9 mouse cellular contexts compared by ENCODE assay signal in the genomic region with DNA sequence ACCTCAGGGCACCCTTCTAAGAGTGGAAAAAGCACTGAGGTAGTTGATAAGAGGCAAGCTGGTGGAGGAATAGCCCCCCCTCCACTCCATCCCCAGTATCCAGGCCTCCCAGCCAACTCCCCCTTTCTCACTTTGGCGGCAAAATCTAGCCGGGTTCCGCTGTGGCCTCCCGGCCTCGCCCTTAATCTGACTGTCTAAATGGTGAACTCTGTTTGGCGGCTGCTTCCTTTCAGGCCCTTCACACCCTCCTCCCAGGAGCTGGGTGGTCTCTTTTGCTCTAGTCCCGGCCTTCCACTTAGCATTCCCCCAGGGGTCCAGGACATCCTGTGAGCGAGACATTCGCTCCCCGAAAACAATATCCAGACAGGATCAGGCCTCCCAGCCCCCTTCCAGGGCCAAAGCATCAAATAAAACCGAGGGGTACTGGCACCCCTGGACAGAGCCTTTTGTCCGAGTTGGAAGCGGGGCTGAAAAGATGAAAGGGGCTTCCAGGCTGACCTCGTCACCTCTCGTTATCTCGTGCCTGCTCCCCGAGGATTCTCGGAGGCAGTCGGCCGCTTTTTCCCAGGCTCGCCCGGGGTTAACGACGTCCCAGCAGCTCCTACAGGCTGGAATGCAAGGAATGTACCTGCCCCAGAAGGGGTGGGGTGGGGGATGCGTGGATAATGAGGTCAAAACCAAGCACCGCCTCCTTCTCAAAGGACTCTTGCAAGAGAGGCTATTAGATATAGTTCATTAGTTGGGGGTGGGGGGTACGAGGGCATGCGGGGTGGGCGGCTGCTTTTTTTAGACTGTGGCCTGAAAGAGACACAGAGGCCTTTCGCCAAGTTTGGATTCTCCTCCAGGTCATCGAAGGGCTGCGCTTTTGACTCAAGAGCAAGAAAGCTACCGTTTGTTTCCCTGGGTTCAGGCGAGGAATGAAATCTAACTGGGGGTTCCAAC. TPM values are rescaled to one million over a fixed set of nuclear protein-coding genes. Genes with fewer than 3 reads are reported as not detected.
DNase-seq lines count a peak whose midpoint lies in the region; ATAC-seq and TF ChIP-seq lines count a peak whose summit lies in the region.
"Had no signal": no experiment of that assay in that cellular context is flagged by ENCODE, and none has a peak within 500 bp of the region (broad histone marks: within the 10 kb centered on the region; RNA-seq: fewer than 3 reads in every experiment).

No protein-coding gene starts in this region.

- H3K27me3 ChIP-seq in forebrain, embryonic 15.5 days, result no peaks in the 10 kb centered on the region
- no peaks in the 10 kb centered on the region for H3K27me3 ChIP-seq in kidney, embryonic 14.5 days (ENCODE audit: control insufficient read depth, insufficient read depth, low read length)
- no peaks in the 10 kb centered on the region for H3K27me3 ChIP-seq in lung, postnatal 0 days (replicated peaks; ENCODE audit: insufficient read depth, low read length)
- H3K27me3 ChIP-seq in testis, adult 2 months (ENCODE audit: control insufficient read depth, insufficient read depth, low read length), result no peaks in the 10 kb centered on the region
- H3K27me3 ChIP-seq: megakaryocyte, embryonic 14.5 days had no signal

- H3K27ac ChIP-seq in forebrain, embryonic 15.5 days (replicated peaks), result no peak overlapping the region
- peak overlapping the region; percentile 84 for H3K27ac ChIP-seq in kidney, embryonic 14.5 days (ENCODE audit: low read depth, low read length)
- peak overlapping the region; percentile 85 for H3K27ac ChIP-seq in lung, postnatal 0 days (ENCODE audit: low read length)
- H3K27ac ChIP-seq in testis, adult 2 months (ENCODE audit: control insufficient read depth, insufficient read depth, low read depth, low read length), result no peak overlapping the region

- ATAC-seq in forebrain, embryonic 15.5 days (replicated peaks), result no peak
- ATAC-seq in kidney, embryonic 14.5 days (ENCODE audit: low FRiP score, low TSS enrichment), result peak; percentile 87
- ATAC-seq in lung, postnatal 0 days, result peak; percentile 88
- no peak for ATAC-seq in activated CD4-positive, CD25-positive, alpha-beta regulatory T cell, adult 4 months

- H3K4me3 ChIP-seq in forebrain, embryonic 15.5 days, result no peak overlapping the region
- peak overlapping the region; percentile 9; the same call in 1 of the 2 replicates for H3K4me3 ChIP-seq in kidney, embryonic 14.5 days (ENCODE audit: low read length)
- no peak overlapping the region for H3K4me3 ChIP-seq in lung, postnatal 0 days (ENCODE audit: low read depth, low read length)
- H3K4me3 ChIP-seq in testis, adult 2 months (ENCODE audit: control insufficient read depth, low read depth, low read length), result peak overlapping the region; percentile 46
- H3K4me3 ChIP-seq: megakaryocyte, embryonic 14.5 days had no signal

- no peaks in the 10 kb centered on the region for H3K36me3 ChIP-seq in forebrain, embryonic 15.5 days
- H3K36me3 ChIP-seq in kidney, embryonic 14.5 days (ENCODE audit: control insufficient read depth, insufficient read depth, low read length), result no peaks in the 10 kb centered on the region
- no peaks in the 10 kb centered on the region for H3K36me3 ChIP-seq in lung, postnatal 0 days (ENCODE audit: insufficient read depth, low read length)
- no peaks in the 10 kb centered on the region for H3K36me3 ChIP-seq in testis, adult 2 months (ENCODE audit: control insufficient read depth, insufficient read depth, low read length)

- peak; percentile 61 for TF ChIP-seq CTCF in lung, postnatal 0 days (IDR thresholded peaks at IDR 0.05)
- no peak for TF ChIP-seq CTCF in testis, adult 2 months (IDR thresholded peaks at IDR 0.05; ENCODE audit: control insufficient read depth, insufficient read depth, insufficient replicate concordance, low read depth, low read length)

- peaks cover 12% of the 10 kb centered on the region for H3K4me1 ChIP-seq in forebrain, embryonic 15.5 days
- peaks cover 13% of the 10 kb centered on the region for H3K4me1 ChIP-seq in kidney, embryonic 14.5 days (ENCODE audit: control insufficient read depth, insufficient read depth, low read length)
- H3K4me1 ChIP-seq in lung, postnatal 0 days (ENCODE audit: insufficient read depth, low read depth, low read length), result peaks cover 10% of the 10 kb centered on the region; the same call in 1 of the 2 replicates
- peaks cover 14% of the 10 kb centered on the region for H3K4me1 ChIP-seq in testis, adult 2 months (ENCODE audit: control insufficient read depth, insufficient read depth, low read length)

- peak overlapping the region; percentile 31 for H3K4me2 ChIP-seq in forebrain, embryonic 15.5 days (replicated peaks)
- H3K4me2 ChIP-seq in kidney, embryonic 14.5 days (replicated peaks; ENCODE audit: low read depth, low read length), result peak overlapping the region; percentile 32
- H3K4me2 ChIP-seq in lung, postnatal 0 days (replicated peaks; ENCODE audit: low read depth, low read length), result peak overlapping the region; percentile 25

- H3K9ac ChIP-seq in forebrain, embryonic 15.5 days (replicated peaks), result no peak overlapping the region
- H3K9ac ChIP-seq in kidney, embryonic 14.5 days (ENCODE audit: low read depth, low read length), result peak overlapping the region; percentile 49; the same call in 1 of the 2 replicates
- H3K9ac ChIP-seq in lung, postnatal 0 days (replicated peaks; ENCODE audit: low read depth), result peak overlapping the region; percentile 27; the same call in 1 of the 2 replicates

- no peak for TF ChIP-seq POLR2A in testis, adult 2 months (IDR thresholded peaks at IDR 0.05; ENCODE audit: control insufficient read depth, low read depth, low read length)

- DNase-seq in ZHBTc4 (ENCODE audit: low read depth, low spot score), result peak; percentile 98
- peak; percentile 90 for DNase-seq in lung, postnatal 0 days (ENCODE audit: low spot score)
- no peak for DNase-seq in left cerebral cortex, adult 8-10 months (ENCODE audit: low spot score in 2 of 2)
- DNase-seq in right cerebral cortex, postnatal 10 days (ENCODE audit: low spot score in 2 of 2), result no peak

- TF ChIP-seq EP300 in lung, postnatal 0 days (IDR thresholded peaks at IDR 0.05), result peak; percentile 56

- 7% methylated on average over 34 of the region's 34 CpGs for WGBS in forebrain, embryonic 15.5 days
- 5% methylated on average over 34 of the region's 34 CpGs for WGBS in kidney, embryonic 14.5 days
- 14% methylated on average over 31 of the region's 34 CpGs for WGBS in lung, postnatal 0 days

- H3K9me3 ChIP-seq in forebrain, embryonic 15.5 days, result no peaks in the 10 kb centered on the region
- no peaks in the 10 kb centered on the region for H3K9me3 ChIP-seq in kidney, embryonic 14.5 days (ENCODE audit: control insufficient read depth, low read length)
- no peaks in the 10 kb centered on the region for H3K9me3 ChIP-seq in lung, postnatal 0 days (ENCODE audit: low read length)

RNA-seq across cellular contexts. Expression of gene Pim1, which starts 39.4 kb away (rescaled TPM):
- 15.6 and 17.7 TPM in 2 replicates for polyA plus RNA-seq in forebrain, embryonic 15.5 days (2015; fragmentation: Nextera tagmentation; extraction: Ambion mirVana)
- polyA plus RNA-seq in kidney, embryonic 14.5 days (2014; fragmentation: Nextera tagmentation; extraction: Ambion mirVana), result 12.6 and 15.6 TPM in 2 replicates
- 30.0 and 49.5 TPM in 2 replicates for polyA plus RNA-seq in lung, postnatal 0 days (2015; fragmentation: Nextera tagmentation; extraction: Ambion mirVana)
- 87.2 and 99.7 TPM in 2 replicates for polyA plus RNA-seq in testis, adult 2 months (2012; rRNA removed)
- 1 to 10 TPM; 4.3 to 6.0 (median 5.1) TPM for total RNA-seq in left cerebral cortex, adult 8-10 months (2022)
- polyA plus RNA-seq in activated CD4-positive, CD25-positive, alpha-beta regulatory T cell, adult 4 months (2017; shearing (Covaris generic)), result 100 to 1,000 TPM; 291 to 376 TPM

Comparison
In these comparisons a context has a peak if more than half of its experiments do, and no peak if none do; other contexts are left out.
1. DNase-seq: peak in ZHBTc4 (single experiment) and lung, postnatal 0 days (single experiment); none in left cerebral cortex, adult 8-10 months (0 of 2) and right cerebral cortex, postnatal 10 days (0 of 2).
2. ATAC-seq: peak in kidney, embryonic 14.5 days (single experiment) and lung, postnatal 0 days (single experiment); none in forebrain, embryonic 15.5 days (single experiment) and activated CD4-positive, CD25-positive, alpha-beta regulatory T cell, adult 4 months (single experiment).
3. H3K27ac ChIP-seq: peak in kidney, embryonic 14.5 days (single experiment) and lung, postnatal 0 days (single experiment); none in forebrain, embryonic 15.5 days (single experiment) and testis, adult 2 months (single experiment).
4. H3K4me3 ChIP-seq: peak in kidney, embryonic 14.5 days (single experiment) and testis, adult 2 months (single experiment); none in forebrain, embryonic 15.5 days (single experiment) and lung, postnatal 0 days (single experiment).
5. Peak in every context shown above with its lines, with median percentiles within 50 percentile points of each other: H3K4me2 ChIP-seq.